ENCODE assay signal across 8 mouse cellular contexts in genomic region chr13:113612141-113612950, GRCm38 (mm10). TPM values are rescaled to one million over a fixed set of nuclear protein-coding genes. Genes with fewer than 3 reads are reported as not detected.
DNase-seq lines count a peak whose midpoint lies in the region; ATAC-seq and TF ChIP-seq lines count a peak whose summit lies in the region.

No protein-coding gene starts in this region.

- H3K4me1 ChIP-seq in cerebellum, adult 2 months (ENCODE audit: control insufficient read depth, insufficient read depth, low read length): peaks cover 28% of the 10 kb centered on the region
- H3K4me1 ChIP-seq in ES-Bruce4 (ENCODE audit: control insufficient read depth, insufficient read depth, low read length): peaks cover 6% of the 10 kb centered on the region
- peaks cover 75% of the 10 kb centered on the region for H3K4me1 ChIP-seq in hindbrain, embryonic 12.5 days
- H3K4me1 ChIP-seq in limb, embryonic 12.5 days (replicated peaks): peaks cover 69% of the 10 kb centered on the region

- H3K9ac ChIP-seq in ES-Bruce4 (ENCODE audit: low read depth, poor library complexity, severe bottlenecking): no peak overlapping the region
- H3K9ac ChIP-seq in hindbrain, embryonic 12.5 days: peak overlapping the region; percentile 29; the same call in 1 of the 2 replicates
- H3K9ac ChIP-seq in limb, embryonic 12.5 days (replicated peaks): peak overlapping the region; percentile 47; the same call in 1 of the 2 replicates

- H3K27ac ChIP-seq in cerebellum, adult 2 months (ENCODE audit: insufficient read depth, low read length): no peak overlapping the region
- no peak overlapping the region for H3K27ac ChIP-seq in ES-Bruce4 (ENCODE audit: insufficient read depth, low read length)
- no peak overlapping the region for H3K27ac ChIP-seq in hindbrain, embryonic 12.5 days
- no peak overlapping the region; the same call in 1 of the 2 replicates for H3K27ac ChIP-seq in limb, embryonic 12.5 days

- peaks cover 5% of the 10 kb centered on the region for H3K36me3 ChIP-seq in ES-Bruce4 (ENCODE audit: control insufficient read depth, insufficient read depth, low read length, poor library complexity, severe bottlenecking)
- no peaks in the 10 kb centered on the region for H3K36me3 ChIP-seq in hindbrain, embryonic 12.5 days
- H3K36me3 ChIP-seq in limb, embryonic 12.5 days: peaks cover 37% of the 10 kb centered on the region

- DNase-seq in cerebellum, adult 2 months: peak in 1 of 2 experiments; percentile 27
- DNase-seq in cerebellum, postnatal 36 days: no peak
- DNase-seq in thymus, postnatal 25 days: no peak
- DNase-seq in left cerebral cortex, adult 9 months (ENCODE audit: low spot score in 2 of 2): no peak

- no peak for TF ChIP-seq CTCF in cerebellum, adult 2 months (IDR thresholded peaks at IDR 0.05; ENCODE audit: borderline replicate concordance, insufficient read depth, low read depth, low read length)
- TF ChIP-seq CTCF in ES-Bruce4 (IDR thresholded peaks at IDR 0.05; ENCODE audit: low read depth, low read length): no peak

- H3K4me2 ChIP-seq in hindbrain, embryonic 12.5 days (replicated peaks): peak overlapping the region; percentile 91
- H3K4me2 ChIP-seq in limb, embryonic 12.5 days: peak overlapping the region; percentile 93

- WGBS in cerebellum, adult 2 months: 43% methylated on average over 24 of the region's 24 CpGs
- WGBS in hindbrain, embryonic 12.5 days: 58% methylated on average over 24 of the region's 24 CpGs
- 49% methylated on average over 24 of the region's 24 CpGs for WGBS in limb, embryonic 12.5 days

- H3K4me3 ChIP-seq in cerebellum, adult 2 months (replicated peaks; ENCODE audit: insufficient read depth, low read depth, low read length): peak overlapping the region; percentile 9
- peak overlapping the region; percentile 10; the same call in 1 of the 2 replicates for H3K4me3 ChIP-seq in ES-Bruce4 (ENCODE audit: low read depth, low read length)
- no peak overlapping the region for H3K4me3 ChIP-seq in hindbrain, embryonic 12.5 days
- peak overlapping the region; percentile 95 for H3K4me3 ChIP-seq in limb, embryonic 12.5 days (replicated peaks)

- no peaks in the 10 kb centered on the region for H3K27me3 ChIP-seq in cerebellum, adult 2 months (ENCODE audit: control insufficient read depth, insufficient read depth, low read length)
- no peaks in the 10 kb centered on the region for H3K27me3 ChIP-seq in ES-Bruce4 (ENCODE audit: control insufficient read depth, insufficient read depth, low read length, poor library complexity, severe bottlenecking)
- H3K27me3 ChIP-seq in hindbrain, embryonic 12.5 days: no peaks in the 10 kb centered on the region
- H3K27me3 ChIP-seq in limb, embryonic 12.5 days: no peaks in the 10 kb centered on the region

- ATAC-seq in hindbrain, embryonic 12.5 days (ENCODE audit: low FRiP score): no peak
- no peak for ATAC-seq in limb, embryonic 12.5 days (ENCODE audit: insufficient number of reproducible peaks, insufficient read depth, low FRiP score, low TSS enrichment, low read depth)
- ATAC-seq in megakaryocyte-erythroid progenitor cell, adult 5-6 weeks (replicated peaks; ENCODE audit: low FRiP score, low TSS enrichment, poor library complexity, severe bottlenecking): no peak

- no peaks in the 10 kb centered on the region for H3K9me3 ChIP-seq in ES-Bruce4 (replicated peaks; ENCODE audit: control insufficient read depth, insufficient read depth, low read length, poor library complexity, severe bottlenecking)
- no peaks in the 10 kb centered on the region for H3K9me3 ChIP-seq in hindbrain, embryonic 12.5 days (replicated peaks)
- no peaks in the 10 kb centered on the region for H3K9me3 ChIP-seq in limb, embryonic 12.5 days

- no peak for TF ChIP-seq EP300 in ES-Bruce4 (IDR thresholded peaks at IDR 0.05; ENCODE audit: insufficient read depth, low read depth, low read length)

- no peak for TF ChIP-seq POLR2A in cerebellum, adult 2 months (IDR thresholded peaks at IDR 0.05; ENCODE audit: borderline replicate concordance, insufficient read depth, low read length)
- TF ChIP-seq POLR2A in ES-Bruce4 (IDR thresholded peaks at IDR 0.05; ENCODE audit: insufficient read depth, low read length): no peak

RNA-seq across cellular contexts. Expression of gene Snx18, which starts 6.0 kb away (rescaled TPM):
- 16.4 and 17.0 TPM in 2 replicates for polyA plus RNA-seq in cerebellum, adult 2 months (2012; rRNA removed)
- polyA plus RNA-seq in ES-Bruce4 (2011; ENCODE audit: insufficient read depth, insufficient read length, low read depth, missing spikeins): 36.7 and 42.4 TPM in 2 replicates
- 30.6 and 31.1 TPM in 2 replicates for polyA plus RNA-seq in hindbrain, embryonic 12.5 days (2016; fragmentation: Nextera tagmentation; extraction: Ambion mirVana)
- polyA plus RNA-seq in limb, embryonic 12.5 days (2016; fragmentation: Nextera tagmentation; extraction: Ambion mirVana): 40.6 and 41.5 TPM in 2 replicates
- total RNA-seq in megakaryocyte-erythroid progenitor cell, adult 5-6 weeks (2014; fragmentation: Nextera tagmentation): 5.3 and 10.9 TPM in 2 replicates
- 13.2 and 18.1 TPM in 2 replicates for total RNA-seq in megakaryocyte-erythroid progenitor cell, adult 5-6 weeks (2017)

RNA-seq across cellular contexts. Expression of gene Hspb3, which starts 51.1 kb away (rescaled TPM):
- 1.9 and 2.7 TPM in 2 replicates for polyA plus RNA-seq in cerebellum, adult 2 months (2012; rRNA removed)
- polyA plus RNA-seq in ES-Bruce4 (2011; ENCODE audit: insufficient read depth, insufficient read length, low read depth, missing spikeins): not detected in 2 replicates
- 0.76 and 1.6 TPM in 2 replicates for polyA plus RNA-seq in hindbrain, embryonic 12.5 days (2016; fragmentation: Nextera tagmentation; extraction: Ambion mirVana)
- polyA plus RNA-seq in limb, embryonic 12.5 days (2016; fragmentation: Nextera tagmentation; extraction: Ambion mirVana): 3.0 and 4.0 TPM in 2 replicates
- not detected in 2 replicates for total RNA-seq in megakaryocyte-erythroid progenitor cell, adult 5-6 weeks (2014; fragmentation: Nextera tagmentation)
- not detected in 2 replicates for total RNA-seq in megakaryocyte-erythroid progenitor cell, adult 5-6 weeks (2017)
